Mouse (Mus musculus) R1 (cell line): ENCODE data around the gene Mapk11.

ENCODE experiments used
- DNase-seq: peaks from one replicate; pipeline ENCODE4 v3.0.0-alpha.2; 2018; ENCODE audit warnings: low read depth, low spot score

Mapk11 gene

DNA sequence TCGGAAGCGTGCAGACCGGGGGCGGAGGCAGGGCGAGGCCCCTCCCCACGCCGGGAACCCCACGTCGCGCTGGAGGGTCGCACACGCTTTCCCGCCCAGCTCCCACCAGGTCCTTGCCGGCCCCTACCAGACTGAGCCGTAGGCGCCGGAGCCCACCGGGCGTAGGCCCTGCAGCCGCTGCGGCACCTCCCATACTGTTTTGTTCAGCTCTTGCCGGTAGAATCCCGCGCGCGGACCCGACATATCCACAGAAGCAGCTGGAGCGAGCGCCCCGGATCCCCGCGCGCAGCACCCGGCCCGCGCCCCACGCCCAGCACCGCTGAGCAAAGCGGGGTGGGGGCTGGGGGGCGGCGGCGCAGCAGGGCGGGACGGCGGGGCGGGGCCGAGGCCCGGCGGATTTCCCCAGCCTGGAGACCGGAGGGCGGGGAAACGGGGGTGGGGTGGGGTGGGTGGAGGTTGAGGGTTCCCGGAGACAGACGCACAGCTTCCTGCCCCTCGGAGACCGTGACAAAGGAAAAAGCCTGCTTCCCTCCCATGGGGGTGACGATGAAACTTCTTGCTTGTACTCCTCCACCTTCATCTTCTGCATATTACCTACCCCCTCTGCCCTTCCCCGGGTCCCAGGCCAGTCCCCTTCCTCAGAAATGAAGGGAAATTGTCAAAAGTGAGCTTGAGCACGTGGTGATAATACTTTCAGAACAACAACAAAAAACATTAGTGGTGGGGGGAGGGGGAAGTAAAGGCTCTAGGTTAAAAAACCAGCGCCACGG, at the start of gene Mapk11:
TSS of gene Mapk11 (minus strand) at position 358 of the 770 bp plus-strand sequence.
- DNase-seq, result peak; percentile 71

DNA sequence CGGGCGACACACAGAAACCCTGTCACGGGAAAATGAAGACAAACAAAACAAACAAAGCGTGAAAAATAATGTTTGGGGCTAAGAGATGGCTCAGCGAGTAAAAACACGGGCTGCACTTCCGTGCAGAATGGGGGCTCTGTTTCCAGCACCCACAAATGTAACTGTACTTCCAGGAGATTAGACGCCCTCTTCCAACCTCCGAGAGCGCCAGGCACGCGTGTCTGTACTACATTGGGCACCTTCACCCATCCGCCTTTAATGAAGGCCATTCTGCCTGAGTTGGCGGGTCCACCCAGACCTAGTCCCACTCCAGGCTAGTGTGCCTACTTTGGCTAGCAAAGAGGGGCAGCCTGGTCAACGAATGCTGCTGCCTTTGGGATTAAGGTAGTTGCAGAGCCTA, 47.6 kb upstream of the Mapk11 start:
- DNase-seq, result no peak

DNA sequence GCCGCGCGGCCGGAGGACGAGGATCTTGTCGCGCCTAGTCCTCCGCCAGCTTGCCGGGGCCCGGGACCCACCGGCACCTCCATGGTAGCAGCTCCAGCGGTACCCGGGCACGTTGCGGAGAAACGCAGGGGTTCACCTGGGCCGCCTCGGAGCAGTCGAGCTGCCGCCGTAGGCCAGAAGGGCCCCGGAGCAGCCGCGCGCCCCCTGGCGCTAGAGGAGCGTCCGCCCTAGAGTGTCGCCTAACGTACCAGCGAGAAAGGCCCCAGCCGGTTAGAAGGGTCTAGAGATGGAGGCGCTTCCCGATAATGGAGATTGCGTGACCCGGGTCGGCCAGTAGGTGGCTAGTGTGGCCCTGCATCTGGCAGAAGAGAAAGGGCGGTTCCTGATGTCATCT, 46.9 kb upstream of the Mapk11 start, which contains the start of gene Dennd6b:
TSS of gene Dennd6b (minus strand) at position 184 of the 394 bp plus-strand sequence.
- DNase-seq, result peak; percentile 97

DNA sequence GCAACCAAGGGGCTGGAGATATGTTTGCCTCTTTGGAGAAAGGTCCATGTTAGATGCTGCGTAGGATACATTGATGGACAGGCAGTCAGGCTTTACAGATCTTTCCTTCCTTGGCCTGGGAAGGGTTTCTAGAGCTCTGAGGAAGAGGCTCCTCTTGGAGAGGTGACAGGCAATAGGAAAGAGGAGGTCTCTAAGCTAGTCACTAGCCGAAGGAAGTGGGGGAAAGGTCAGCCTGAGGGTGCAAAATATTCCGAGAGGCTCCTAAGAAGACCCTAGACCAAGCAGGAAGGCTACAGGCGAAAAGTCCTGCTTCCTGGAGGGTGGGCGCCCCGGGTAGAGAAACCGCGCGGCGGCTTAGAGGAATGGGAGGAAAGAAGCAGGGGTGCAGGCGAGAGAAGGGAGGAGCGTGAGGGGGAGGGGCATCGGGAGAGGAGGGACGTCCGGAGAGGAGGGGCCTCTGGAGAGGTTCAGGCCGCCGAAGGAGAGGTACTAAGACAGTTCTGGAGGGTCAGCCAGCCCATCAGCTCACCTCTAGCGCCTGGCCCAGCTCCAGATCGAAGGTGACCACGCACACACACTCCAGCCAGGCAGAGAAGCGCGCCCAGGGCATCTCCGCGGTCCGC, 46.4 kb upstream of the Mapk11 start:
- peak; percentile 94 for DNase-seq

DNA sequence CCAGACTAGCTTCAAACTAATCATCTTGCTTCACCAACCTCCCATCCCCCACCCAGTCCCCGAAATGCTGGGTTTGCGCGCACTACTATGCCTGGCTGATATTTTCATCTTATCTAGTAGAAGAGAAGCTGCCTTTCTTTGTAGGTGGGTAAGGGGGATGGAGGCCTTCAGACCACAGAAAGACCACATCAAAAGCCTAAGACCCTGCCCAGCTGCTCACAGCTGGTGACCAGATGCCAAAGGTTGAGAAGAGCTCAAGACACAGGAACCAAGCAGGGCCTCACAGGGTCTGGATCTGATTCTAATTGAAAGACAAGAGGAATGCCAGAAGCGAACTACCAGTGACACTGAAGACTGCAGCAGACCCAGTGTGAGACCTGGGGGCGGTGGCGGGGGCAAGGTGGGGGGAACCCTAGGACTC, 45.8 kb upstream of the Mapk11 start:
- peak; percentile 41 for DNase-seq

DNA sequence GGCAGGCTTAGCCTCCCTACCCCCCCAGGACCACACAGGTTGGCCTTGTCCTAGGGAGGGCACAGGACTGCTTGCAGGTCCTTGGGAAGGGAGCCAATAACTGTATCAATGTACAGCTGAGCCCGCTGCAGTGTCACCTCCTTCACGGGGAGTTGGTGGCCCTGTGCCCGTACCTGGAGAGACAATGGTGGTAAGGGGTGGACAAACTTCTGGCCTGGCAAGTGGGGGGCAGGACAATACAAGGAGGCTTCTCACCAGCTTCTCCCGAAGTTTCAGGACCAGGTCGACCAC, 35.5 kb upstream of the Mapk11 start:
- no peak for DNase-seq

DNA sequence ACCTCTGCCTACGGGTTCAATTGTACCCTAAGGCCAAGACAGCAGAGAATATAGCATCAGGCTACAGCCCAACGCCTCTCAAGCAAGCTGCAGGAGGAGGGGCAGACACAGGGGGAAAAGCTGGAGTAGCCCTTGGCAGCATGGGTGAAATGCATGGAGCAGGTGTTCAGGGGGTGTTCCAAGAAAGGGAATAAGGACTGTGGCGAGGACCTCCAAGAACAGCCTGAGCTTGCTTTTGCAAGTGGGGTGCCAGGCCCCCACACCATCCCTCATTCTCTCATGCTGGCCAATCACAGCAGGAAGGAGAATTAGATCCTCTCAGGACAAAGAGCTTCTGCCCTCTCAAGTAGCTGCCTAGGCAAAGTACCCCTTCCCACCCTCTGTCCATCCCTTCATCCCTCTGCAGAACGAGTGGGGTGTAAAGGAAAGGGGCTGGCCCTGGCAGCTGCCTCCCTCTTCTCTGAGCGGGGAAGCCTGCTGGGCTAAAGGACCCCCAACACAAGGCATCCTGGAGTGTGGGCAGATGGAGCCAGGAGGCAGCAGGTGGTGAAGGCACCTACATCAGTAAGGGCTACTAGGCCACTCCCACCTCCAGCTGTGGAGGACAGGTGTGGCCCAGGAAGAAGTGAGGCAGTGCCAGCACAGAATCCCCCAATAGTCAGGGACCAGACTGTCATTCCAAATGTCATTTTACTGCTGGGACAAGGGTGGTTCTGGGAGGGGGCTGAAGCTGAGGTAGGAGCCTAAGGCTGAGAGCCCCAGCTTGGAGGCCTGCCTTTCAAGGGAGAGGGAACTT, 34.9 kb upstream of the Mapk11 start:
- DNase-seq, result no peak

DNA sequence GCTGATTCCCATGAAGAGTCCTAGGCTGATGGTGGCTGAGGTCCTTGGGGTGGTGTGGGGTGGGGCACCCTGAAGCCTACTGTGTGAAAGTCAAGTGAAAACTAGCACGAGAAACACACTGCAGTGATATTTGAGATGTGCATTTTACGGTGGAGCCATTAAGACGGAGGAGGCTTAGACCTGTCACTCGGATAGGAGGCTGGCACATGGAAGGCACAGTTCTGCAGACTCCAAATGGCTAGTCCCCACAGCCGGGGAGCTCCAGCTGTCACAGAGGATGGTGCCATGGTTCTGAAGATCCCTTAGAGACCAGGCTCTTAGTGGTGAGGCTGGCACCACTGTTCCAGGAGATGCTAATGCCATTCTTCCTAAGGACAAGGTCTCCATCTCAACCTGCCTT, 33.4 kb upstream of the Mapk11 start:
- no peak for DNase-seq

DNA sequence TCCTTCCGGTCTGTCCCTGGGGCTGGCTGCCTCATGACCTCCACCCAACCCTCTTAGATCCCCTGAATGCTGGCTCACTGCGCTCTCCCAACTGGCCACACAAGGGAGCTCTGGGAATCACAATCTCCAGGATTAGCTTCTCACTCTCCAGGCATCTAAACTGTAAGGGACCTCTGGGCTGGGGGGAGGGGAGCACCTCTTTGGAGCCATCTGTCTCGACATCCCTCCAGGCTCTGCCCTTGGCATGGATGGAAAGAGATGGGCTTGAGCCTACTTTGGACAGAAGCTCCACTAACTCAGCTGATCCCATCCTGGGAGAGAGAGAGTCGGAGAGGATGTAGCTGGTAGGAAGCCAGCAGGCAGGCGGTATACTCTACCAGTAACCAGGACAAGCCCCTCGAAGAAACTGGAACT, 32.9 kb upstream of the Mapk11 start:
- DNase-seq, result peak; percentile 49

DNA sequence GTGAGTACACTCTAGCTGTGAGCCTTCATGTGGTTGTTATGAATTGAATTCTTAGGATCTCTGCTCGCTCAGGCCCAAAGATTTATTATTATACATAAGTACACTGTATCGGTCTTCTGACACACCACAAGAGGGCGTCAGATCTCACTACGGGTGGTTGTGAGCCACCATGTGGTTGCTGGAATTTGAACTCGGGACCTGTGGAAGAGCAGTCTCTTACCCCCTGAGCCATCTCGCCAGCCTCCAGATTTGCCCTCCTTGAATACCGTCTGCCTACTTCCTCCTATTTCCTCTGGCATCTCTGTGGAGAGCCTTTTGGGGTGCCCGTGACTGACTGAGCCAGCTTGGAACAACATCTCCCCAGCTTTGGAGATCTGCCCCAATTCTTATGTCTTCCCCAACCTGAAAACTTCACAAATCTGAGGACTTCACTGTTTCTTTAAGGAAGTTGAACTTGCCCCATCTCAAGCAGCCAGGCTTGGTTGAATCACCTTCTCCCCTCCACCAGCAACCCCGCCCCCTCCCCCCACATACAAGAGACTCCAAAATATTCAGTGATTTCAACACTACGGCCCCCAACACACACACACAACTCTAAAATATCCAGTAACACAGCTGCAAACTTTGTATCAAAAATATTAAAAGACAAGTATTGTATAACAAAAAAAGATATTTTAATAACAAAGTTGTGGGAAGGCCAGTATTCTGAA, 32.3 kb upstream of the Mapk11 start:
- no peak for DNase-seq

DNA sequence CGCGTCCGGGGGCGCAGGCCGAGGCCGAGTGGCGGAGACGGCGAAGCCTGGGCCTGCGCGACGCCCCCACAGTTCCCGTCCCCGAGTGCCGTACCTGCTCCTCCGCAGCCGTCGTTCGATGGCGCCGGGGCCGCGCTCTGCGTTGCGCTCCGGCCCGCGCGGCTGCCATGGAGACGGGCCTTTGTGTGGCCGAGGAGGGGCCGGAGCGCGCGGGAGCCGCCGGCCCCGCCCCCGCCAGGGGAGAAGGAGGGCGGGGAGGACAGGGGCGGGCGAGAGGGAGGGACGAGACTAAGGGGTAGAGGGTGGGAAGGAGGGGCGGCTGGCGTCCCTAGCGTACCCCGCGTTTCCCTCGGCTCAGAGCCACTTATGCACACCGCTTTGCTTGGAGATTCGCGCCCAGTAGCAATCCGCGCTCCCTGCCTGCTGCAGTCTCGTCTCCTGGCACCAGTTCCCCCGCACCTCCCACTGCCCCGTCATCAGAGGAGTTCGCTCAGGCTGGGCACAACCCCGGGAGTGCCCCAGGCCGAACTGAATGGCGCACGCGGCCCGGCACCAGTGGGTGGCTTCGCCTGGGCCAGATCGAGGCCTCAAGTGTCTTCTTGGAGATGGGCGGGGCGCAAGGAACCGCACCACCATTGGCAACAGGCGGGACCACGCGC, 31.3 kb upstream of the Mapk11 start, which contains the start of gene Plxnb2:
TSS of gene Plxnb2 (minus strand) at position 218 of the 659 bp plus-strand sequence.
- peak; percentile 92 for DNase-seq

DNA sequence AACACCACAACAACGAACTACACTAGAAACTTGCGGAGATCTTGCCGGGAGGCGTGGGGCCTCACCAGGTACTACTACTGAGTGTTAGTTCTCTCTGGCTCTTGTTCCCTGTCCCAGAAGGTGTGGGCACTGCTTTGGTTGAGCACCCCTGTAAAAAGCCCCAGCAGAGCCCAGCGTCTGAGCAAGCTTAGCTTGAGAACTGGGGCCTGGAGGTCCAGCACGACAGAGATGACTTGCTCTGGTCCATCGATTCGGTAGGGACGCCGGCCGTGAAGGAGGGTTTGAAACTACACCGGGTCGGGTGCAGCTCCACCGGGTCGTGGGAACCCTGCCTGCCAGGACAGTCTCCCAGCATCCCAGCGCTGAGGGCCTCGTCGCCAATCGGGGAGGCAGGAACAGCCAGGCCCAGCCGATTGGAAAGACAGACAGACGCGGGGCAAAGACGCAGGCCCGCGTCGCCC, 30.7 kb upstream of the Mapk11 start:
- peak; percentile 76 for DNase-seq

DNA sequence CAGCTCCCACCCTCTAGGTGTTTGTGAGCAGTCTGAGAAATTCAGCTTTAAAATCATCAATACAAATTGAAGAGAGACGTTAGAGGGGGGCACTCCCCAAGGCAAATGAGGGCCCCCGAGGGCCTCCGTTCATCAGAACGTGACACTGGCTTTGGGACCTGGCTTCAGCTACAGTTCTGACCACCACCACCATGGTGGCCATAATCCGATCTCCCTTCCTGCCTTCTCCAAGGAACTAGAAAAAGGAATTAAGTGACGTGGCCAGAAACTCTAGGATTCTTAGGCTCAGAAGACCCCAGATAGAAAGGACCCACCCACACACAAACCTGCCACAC, 30.2 kb upstream of the Mapk11 start:
- DNase-seq, result no peak

DNA sequence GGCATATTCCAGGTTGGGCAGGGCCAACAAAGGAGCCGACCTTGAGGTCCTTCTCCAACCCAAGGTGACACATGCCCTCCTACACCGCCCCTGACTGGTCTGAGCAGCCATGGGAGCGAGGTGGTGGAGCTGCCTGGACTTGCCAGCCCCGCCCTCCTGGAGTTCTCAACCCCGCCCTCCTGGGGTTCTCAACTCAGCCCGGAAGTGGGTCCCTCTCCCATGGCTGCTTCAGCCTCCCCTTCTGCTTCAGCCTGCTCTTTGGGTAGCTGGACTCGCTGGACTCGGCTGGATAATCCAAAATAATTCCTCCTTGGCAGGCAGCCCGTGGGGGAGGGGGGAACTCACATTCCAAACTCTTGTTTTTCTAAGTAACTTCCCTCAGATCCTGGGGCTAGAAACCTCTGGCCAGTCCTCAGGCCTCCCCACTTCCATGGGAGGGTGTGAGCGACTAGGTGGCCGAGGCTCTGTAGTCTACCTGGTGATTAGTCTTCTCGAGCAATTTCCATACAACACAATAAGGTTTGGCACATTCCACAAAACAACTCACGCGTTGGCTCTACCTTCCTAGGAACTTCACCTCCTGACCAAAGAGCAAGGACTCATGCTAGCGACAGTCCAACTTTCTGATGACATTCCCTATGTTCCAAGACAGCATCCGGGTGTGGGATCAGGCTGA, 29.7 kb upstream of the Mapk11 start:
- DNase-seq, result peak; percentile 88

DNA sequence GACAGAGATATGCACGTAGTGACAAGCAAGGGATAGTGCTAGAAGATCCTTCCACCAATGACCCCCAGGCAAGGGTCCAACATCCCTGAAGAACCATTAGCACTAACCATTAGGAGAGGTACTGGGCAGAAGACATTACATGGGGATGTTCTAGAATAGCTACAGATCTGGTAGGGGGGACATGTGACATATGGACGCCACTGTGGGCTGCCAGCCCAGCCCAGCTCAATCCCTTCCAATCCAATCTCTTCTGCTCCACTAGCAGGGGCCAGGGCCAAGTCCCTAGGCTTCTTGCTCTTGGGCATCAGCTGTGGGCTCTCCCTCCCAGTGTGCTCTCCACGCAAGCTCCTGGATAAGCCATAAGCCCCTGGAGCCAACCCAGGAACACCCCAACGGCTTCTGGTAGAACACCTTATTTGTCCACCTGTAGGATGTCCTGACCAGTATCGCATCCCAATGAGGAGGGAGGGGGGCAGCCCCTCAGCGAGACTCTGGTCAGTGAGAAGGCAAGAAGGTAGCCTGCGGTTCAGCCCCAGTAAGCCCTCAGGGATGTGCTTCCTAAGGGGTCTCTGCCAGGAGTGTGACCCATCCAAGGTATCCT, 28.9 kb upstream of the Mapk11 start:
- DNase-seq, result no peak

DNA sequence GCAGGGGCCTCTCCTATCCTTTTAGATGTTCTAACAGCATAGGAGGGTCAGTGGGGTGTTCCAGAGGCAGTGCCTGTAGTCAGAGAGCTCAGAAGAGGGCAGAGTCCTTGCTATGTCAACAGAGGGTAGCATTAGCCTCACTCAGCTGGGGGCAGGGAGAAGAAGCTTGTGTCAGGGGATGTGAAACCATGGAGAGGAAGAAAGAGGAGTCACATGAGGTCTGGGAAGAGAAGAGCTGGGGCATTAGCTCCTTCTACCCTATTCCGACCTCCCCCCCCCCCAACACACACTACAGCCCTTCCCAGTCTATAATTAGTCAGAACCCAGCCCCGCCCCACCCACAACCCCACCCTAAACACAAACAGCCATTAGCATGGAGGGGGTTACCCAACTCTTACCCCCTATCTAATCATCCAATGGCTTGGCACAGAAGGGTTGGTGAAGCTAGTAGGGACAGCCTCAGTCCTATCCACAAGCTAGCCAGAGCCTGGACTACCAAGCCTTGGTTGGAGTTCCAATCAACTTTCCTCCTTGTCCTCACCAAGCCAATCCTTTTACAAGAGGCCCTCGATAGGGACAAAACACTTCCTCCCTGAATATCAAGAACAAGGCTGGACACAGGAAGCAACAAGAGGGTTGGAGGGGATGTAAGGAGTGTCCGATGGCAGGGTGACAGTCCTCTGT, 28.3 kb upstream of the Mapk11 start:
- DNase-seq, result no peak

DNA sequence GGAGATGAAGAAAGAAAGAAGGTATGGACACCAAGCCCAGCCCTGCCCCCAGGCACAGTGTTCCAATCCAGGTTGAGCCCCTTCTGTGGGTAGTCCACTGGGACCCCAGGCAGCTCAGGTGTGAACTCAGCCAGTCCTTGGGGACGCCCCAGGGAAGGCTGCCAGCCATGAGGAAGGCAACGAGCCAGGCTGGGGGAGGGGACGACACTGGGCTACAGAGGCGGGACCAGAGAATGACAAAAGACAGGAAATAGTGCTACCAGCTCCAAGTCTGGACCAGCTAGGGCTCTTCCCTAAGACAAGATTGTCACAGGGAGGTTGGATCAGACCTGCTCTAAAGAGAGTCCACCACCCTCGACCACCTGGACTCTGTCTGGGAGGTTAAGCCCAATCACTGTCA, 27.7 kb upstream of the Mapk11 start:
- DNase-seq, result peak; percentile 76

DNA sequence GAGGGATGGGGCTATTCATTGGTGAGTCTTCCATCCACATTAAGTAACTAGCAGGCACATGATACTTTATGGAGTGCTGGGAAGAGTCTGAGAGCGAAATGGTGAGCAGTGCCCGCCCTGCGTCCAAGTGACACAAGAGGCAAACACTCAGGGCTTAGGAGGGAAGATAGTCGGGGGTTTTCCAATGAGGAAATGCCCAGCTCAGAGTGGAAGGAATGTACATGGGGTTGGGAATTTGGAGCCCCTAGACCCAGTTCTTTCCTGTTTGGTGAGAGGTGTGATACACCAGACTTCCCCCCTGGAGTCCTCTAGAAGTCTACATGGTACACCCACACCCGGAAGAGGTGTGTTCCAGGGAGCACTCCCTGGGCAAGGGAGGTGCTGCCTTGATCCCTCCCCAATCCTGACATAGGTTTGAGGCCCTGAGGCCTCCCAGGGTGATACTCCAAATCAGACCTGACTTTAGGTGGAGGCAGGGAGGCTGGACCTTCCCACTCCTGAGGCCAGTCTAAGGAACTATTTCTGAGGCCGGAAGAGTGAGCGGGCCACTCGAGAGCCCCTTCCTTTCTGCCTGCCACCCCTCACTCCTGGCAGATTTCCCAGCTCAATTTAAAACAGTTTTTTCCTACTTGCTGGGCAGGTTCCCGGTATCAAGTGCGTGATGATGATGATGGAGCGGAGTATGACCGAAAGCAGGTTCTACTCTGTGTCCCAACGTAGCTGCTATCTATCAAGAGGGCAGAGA, 26.2 kb upstream of the Mapk11 start:
- DNase-seq, result no peak

DNA sequence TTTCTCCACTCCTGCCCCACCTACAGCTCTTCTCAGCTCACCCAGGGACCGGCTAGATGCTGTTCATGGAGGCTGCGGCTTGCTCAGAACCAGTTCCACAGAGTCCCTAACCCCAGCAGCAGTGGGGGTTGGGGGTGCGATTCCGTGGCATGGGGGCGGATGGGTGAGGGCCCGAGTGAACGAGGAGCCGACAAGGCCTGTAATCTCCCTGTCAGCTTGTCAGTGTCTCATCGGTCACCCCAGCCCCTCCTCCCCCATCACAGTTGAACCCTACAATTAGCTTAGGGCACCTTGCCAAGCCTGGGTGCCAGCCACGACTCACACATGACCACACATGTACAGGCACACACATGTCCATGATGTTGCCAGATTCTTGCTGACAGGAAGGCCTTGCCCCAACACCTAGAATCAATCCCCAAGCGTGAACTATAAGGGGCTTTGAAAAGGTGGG, 25.5 kb upstream of the Mapk11 start:
- no peak for DNase-seq
